Mouse (Mus musculus): ENCODE data around the gene Lman1l. TPM values are rescaled to one million over a fixed set of nuclear protein-coding genes. Genes with fewer than 3 reads are reported as not detected.

Lman1l gene
- polyA plus RNA-seq, 1 experiment = not detected

DNA sequence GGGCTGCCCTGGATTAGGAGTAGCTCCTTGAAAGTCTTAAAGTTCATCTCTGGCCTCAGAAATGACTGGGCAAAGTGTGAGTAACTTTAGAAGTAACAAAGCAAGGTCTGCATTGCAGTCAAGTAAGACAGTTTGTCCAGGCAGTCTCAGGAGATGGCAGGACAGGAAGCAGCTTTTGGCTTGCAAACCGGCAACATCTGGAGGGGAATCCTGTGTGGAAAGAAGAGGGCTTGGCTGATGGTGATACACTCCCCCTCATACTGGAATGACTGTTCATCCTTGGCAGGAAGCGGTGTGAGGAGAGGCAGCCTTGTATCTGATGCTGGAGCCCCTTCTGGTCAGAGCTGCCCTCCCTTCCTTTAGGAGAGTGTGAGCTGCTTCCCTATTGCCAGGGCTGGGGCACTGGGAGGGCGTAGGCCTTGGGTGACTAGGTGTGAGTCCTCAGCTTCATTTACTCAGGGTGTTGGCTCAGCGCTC is 57.6 kb downstream of the Lman1l start:
- Histone ChIP-seq H3K9ac (ENCODE audit: low read depth, poor library complexity, severe bottlenecking) (no peak overlapping the region), H3K27me3 (ENCODE audit: control insufficient read depth, insufficient read depth, low read length, poor library complexity, severe bottlenecking) (no peaks in the 10 kb centered on the region), H3K36me3 (ENCODE audit: control insufficient read depth, insufficient read depth, low read length, poor library complexity, severe bottlenecking) (no peaks in the 10 kb centered on the region), H3K4me3 (ENCODE audit: low read depth, low read length) (no peak overlapping the region), H3K4me1 (ENCODE audit: control insufficient read depth, insufficient read depth, low read length) (no peaks in the 10 kb centered on the region), H3K9me3 (replicated peaks; ENCODE audit: control insufficient read depth, insufficient read depth, low read length, poor library complexity, severe bottlenecking) (no peaks in the 10 kb centered on the region), H3K27ac (ENCODE audit: insufficient read depth, low read length) (no peak overlapping the region)
- TF ChIP-seq CTCF (IDR thresholded peaks at IDR 0.05; ENCODE audit: low read depth, low read length) (no peak), POLR2A (IDR thresholded peaks at IDR 0.05; ENCODE audit: insufficient read depth, low read length) (no peak), EP300 (IDR thresholded peaks at IDR 0.05; ENCODE audit: insufficient read depth, low read depth, low read length) (no peak)

DNA sequence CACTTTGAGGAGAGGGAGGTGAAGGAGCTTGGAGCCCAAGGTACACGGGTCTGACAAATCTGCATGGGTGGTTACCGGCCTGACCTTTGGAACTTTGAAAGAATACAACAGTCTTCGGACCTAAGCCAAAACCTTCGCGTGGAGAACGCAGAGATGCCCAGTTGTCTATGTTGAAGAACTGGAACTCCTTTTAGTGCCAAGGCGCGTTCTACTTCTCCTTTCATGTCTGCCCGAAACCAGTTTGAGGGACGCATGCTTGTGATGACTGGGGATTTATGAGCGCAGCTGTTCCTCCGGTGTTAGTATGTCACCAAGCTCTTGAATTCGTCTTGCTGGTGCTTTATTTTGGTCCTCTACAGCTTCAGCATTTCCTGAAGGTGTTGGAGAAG is 58.9 kb downstream of the Lman1l start:
- Histone ChIP-seq H3K9ac (ENCODE audit: low read depth, poor library complexity, severe bottlenecking) (peak overlapping the region; percentile 46), H3K9me3 (replicated peaks; ENCODE audit: control insufficient read depth, insufficient read depth, low read length, poor library complexity, severe bottlenecking) (no peaks in the 10 kb centered on the region)
- no peak for TF ChIP-seq EP300 (IDR thresholded peaks at IDR 0.05; ENCODE audit: insufficient read depth, low read depth, low read length)
- no peak for TF ChIP-seq POLR2A (IDR thresholded peaks at IDR 0.05; ENCODE audit: insufficient read depth, low read length)
- TF ChIP-seq CTCF (IDR thresholded peaks at IDR 0.05; ENCODE audit: low read depth, low read length) = no peak

GRCm38 (mm10) chr9:57560861-57561710 is 59.5 kb downstream of the Lman1l start, which contains the start of gene Scamp2:
Gene Scamp2, plus strand, starts transcription at chr9:57560943.
- no peaks in the 10 kb centered on the region for H3K4me1 ChIP-seq (ENCODE audit: control insufficient read depth, insufficient read depth, low read length)
- peak within 1 kb of the TSS; percentile 86 for H3K4me3 ChIP-seq (ENCODE audit: low read depth, low read length)
- H3K36me3 ChIP-seq (ENCODE audit: control insufficient read depth, insufficient read depth, low read length, poor library complexity, severe bottlenecking) = no peaks in the 10 kb centered on the region
- TF ChIP-seq POLR2A (IDR thresholded peaks at IDR 0.05; ENCODE audit: insufficient read depth, low read length) (peak; percentile 64), EP300 (IDR thresholded peaks at IDR 0.05; ENCODE audit: insufficient read depth, low read depth, low read length) (0 out of 2 replicates have a peak, but pooled peaks have one; percentile 43), CTCF (IDR thresholded peaks at IDR 0.05; ENCODE audit: low read depth, low read length) (no peak)
- H3K9ac ChIP-seq (ENCODE audit: low read depth, poor library complexity, severe bottlenecking) = peak within 1 kb of the TSS; percentile 46
- no peaks in the 10 kb centered on the region for H3K9me3 ChIP-seq (replicated peaks; ENCODE audit: control insufficient read depth, insufficient read depth, low read length, poor library complexity, severe bottlenecking)
- H3K27me3 ChIP-seq (ENCODE audit: control insufficient read depth, insufficient read depth, low read length, poor library complexity, severe bottlenecking) = no peaks in the 10 kb centered on the region
- no peak within 1 kb of the TSS for H3K27ac ChIP-seq (ENCODE audit: insufficient read depth, low read length)

More for the DNA sequence above, 58.9 kb downstream of the Lman1l start:
- peak overlapping the region; percentile 38 for H3K4me3 ChIP-seq (ENCODE audit: low read depth, low read length)
- H3K27ac ChIP-seq (ENCODE audit: insufficient read depth, low read length) = no peak overlapping the region
- no peaks in the 10 kb centered on the region for H3K4me1 ChIP-seq (ENCODE audit: control insufficient read depth, insufficient read depth, low read length)
- H3K27me3 ChIP-seq (ENCODE audit: control insufficient read depth, insufficient read depth, low read length, poor library complexity, severe bottlenecking) = no peaks in the 10 kb centered on the region
- H3K36me3 ChIP-seq (ENCODE audit: control insufficient read depth, insufficient read depth, low read length, poor library complexity, severe bottlenecking) = no peaks in the 10 kb centered on the region

GRCm38 (mm10) chr9:57560263-57560662 is 60.3 kb downstream of the Lman1l start:
- Histone ChIP-seq H3K27ac (ENCODE audit: insufficient read depth, low read length) (no peak overlapping the region), H3K4me1 (ENCODE audit: control insufficient read depth, insufficient read depth, low read length) (no peaks in the 10 kb centered on the region), H3K27me3 (ENCODE audit: control insufficient read depth, insufficient read depth, low read length, poor library complexity, severe bottlenecking) (no peaks in the 10 kb centered on the region), H3K9me3 (replicated peaks; ENCODE audit: control insufficient read depth, insufficient read depth, low read length, poor library complexity, severe bottlenecking) (no peaks in the 10 kb centered on the region), H3K36me3 (ENCODE audit: control insufficient read depth, insufficient read depth, low read length, poor library complexity, severe bottlenecking) (no peaks in the 10 kb centered on the region), H3K4me3 (ENCODE audit: low read depth, low read length) (peak overlapping the region; percentile 86), H3K9ac (ENCODE audit: low read depth, poor library complexity, severe bottlenecking) (no peak overlapping the region)
- TF ChIP-seq POLR2A (IDR thresholded peaks at IDR 0.05; ENCODE audit: insufficient read depth, low read length) (no peak), EP300 (IDR thresholded peaks at IDR 0.05; ENCODE audit: insufficient read depth, low read depth, low read length) (no peak)

- TF ChIP-seq EP300 (IDR thresholded peaks at IDR 0.05; ENCODE audit: insufficient read depth, low read depth, low read length) = no peak
- Histone ChIP-seq H3K27me3 (ENCODE audit: control insufficient read depth, insufficient read depth, low read length, poor library complexity, severe bottlenecking) (no peaks in the 10 kb centered on the region), H3K27ac (ENCODE audit: insufficient read depth, low read length) (no peak overlapping the region), H3K36me3 (ENCODE audit: control insufficient read depth, insufficient read depth, low read length, poor library complexity, severe bottlenecking) (no peaks in the 10 kb centered on the region), H3K9me3 (replicated peaks; ENCODE audit: control insufficient read depth, insufficient read depth, low read length, poor library complexity, severe bottlenecking) (no peaks in the 10 kb centered on the region), H3K4me1 (ENCODE audit: control insufficient read depth, insufficient read depth, low read length) (no peaks in the 10 kb centered on the region), H3K9ac (ENCODE audit: low read depth, poor library complexity, severe bottlenecking) (no peak overlapping the region), H3K4me3 (ENCODE audit: low read depth, low read length) (no peak overlapping the region)
Observed at GRCm38 (mm10) chr9:57559568-57559967, 61.0 kb downstream of the Lman1l start.

GRCm38 (mm10) chr9:57558625-57559024 is 61.9 kb downstream of the Lman1l start:
- no peak overlapping the region for H3K27ac ChIP-seq (ENCODE audit: insufficient read depth, low read length)
- H3K9ac ChIP-seq (ENCODE audit: low read depth, poor library complexity, severe bottlenecking) = no peak overlapping the region
- H3K4me3 ChIP-seq (ENCODE audit: low read depth, low read length) = no peak overlapping the region
- H3K4me1 ChIP-seq (ENCODE audit: control insufficient read depth, insufficient read depth, low read length) = peaks cover under 1% of the 10 kb centered on the region
- TF ChIP-seq EP300 (IDR thresholded peaks at IDR 0.05; ENCODE audit: insufficient read depth, low read depth, low read length) (no peak), CTCF (IDR thresholded peaks at IDR 0.05; ENCODE audit: low read depth, low read length) (no peak), POLR2A (IDR thresholded peaks at IDR 0.05; ENCODE audit: insufficient read depth, low read length) (no peak)
- no peaks in the 10 kb centered on the region for H3K9me3 ChIP-seq (replicated peaks; ENCODE audit: control insufficient read depth, insufficient read depth, low read length, poor library complexity, severe bottlenecking)
- no peaks in the 10 kb centered on the region for H3K27me3 ChIP-seq (ENCODE audit: control insufficient read depth, insufficient read depth, low read length, poor library complexity, severe bottlenecking)
- H3K36me3 ChIP-seq (ENCODE audit: control insufficient read depth, insufficient read depth, low read length, poor library complexity, severe bottlenecking) = no peaks in the 10 kb centered on the region
